Mouse (Mus musculus) forebrain, embryonic 15.5 days (tissue): ENCODE data around the gene Alg3. TPM values are rescaled to one million over a fixed set of nuclear protein-coding genes. Genes with fewer than 3 reads are reported as not detected.
A peak's percentile ranks its signal among the peaks of the same experiment; 100 is the strongest.

Experiments
- ATAC-seq: fragments of 200-750 bp; cut with Nextera tagmentation; replicated peaks from 2 replicates; pipeline ENCODE4 v1.8.0; 2017; ENCODE audit warnings: mild to moderate bottlenecking, moderate TSS enrichment, moderate library complexity
- H3K27ac ChIP-seq: fragments of 300-500 bp; sonication (generic); replicated peaks from 2 replicates; pipeline ENCODE4 v1.5.1; 2015; ENCODE audit warnings: mild to moderate bottlenecking, inconsistent platforms
- H3K27me3 ChIP-seq: fragments of 300-500 bp; sonication (generic); 2 replicates; pipeline ENCODE4 v1.6.1; 2015; ENCODE audit warnings: inconsistent platforms
- H3K36me3 ChIP-seq: fragments of 300-500 bp; sonication (generic); 2 replicates; pipeline ENCODE4 v1.6.1; 2015; ENCODE audit warnings: mild to moderate bottlenecking, inconsistent platforms
- H3K4me1 ChIP-seq: fragments of 300-500 bp; sonication (generic); 2 replicates; pipeline ENCODE4 v1.6.1; 2015; ENCODE audit warnings: inconsistent platforms
- H3K4me2 ChIP-seq: fragments of 300-500 bp; sonication (generic); replicated peaks from 2 replicates; pipeline ENCODE4 v1.6.1; 2015; ENCODE audit warnings: mild to moderate bottlenecking, inconsistent platforms
- H3K4me3 ChIP-seq: fragments of 300-500 bp; sonication (generic); 2 replicates; pipeline ENCODE4 v1.5.1; 2015; ENCODE audit warnings: mild to moderate bottlenecking, inconsistent platforms
- H3K9ac ChIP-seq: fragments of 300-500 bp; sonication (generic); replicated peaks from 2 replicates; pipeline ENCODE4 v1.6.1; 2015; ENCODE audit warnings: mild to moderate bottlenecking, inconsistent platforms
- H3K9me3 ChIP-seq: fragments of 300-500 bp; sonication (generic); 2 replicates; pipeline ENCODE4 v1.6.1; 2016; ENCODE audit warnings: inconsistent platforms
- WGBS: fragments of 180-500 bp; shearing (Covaris S2); methylation state at CpG from one replicate; pipeline ENCODE4 v1.1.7; 2015; ENCODE audit warnings: mixed read lengths; 5-methylcytosine and 5-hydroxymethylcytosine counted together
- polyA plus RNA-seq: library from polyadenylated mRNA; unstranded; fragments of >200 nt; fragmentation: Nextera tagmentation; extraction: Ambion mirVana; gene quantifications from 2 replicates; pipeline ENCODE4 v1.2.1, GENCODE M21; 2015

Gene Alg3
- 30.5 and 34.0 TPM in 2 replicates for polyA plus RNA-seq

DNA sequence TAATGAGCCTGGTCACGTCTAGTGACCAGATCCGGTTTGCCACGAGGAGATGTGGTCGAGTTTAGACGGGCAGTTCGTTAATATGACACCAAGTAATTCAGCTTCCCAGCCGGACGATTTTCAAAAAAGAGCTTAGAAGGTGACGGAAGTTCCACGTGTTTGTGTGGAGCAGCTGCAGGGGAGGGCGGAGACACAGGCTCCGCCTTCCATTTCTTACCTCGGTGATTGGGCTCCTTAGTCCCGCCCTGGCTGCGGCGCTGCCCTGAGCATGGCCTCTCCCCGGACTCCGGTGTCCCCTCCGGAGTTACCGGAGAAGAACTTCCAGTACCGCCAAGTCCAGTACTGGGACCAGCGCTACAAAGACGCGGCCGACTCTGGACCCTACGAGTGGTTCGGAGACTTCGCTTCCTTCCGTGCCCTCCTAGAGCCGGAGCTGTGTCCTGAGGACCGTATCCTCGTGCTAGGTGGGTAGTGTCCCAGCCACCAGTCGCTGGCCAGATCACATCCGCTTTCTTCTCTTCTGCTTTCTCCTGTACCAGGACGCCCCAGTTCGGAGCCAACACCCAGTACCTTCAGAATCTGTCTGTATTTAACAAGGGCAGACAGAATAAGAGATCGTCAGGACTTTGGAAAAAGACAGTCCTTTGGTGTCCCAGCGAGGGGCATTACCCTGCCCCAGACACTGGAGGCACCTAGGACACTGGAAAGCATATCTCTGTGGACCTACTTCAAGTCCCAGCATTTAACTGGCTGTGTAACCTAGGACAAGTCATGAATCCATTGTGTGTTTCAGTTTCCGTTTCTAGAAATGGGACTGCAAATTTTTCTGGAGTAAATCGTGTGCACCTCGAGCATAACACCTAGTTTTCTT, at the start of gene Alg3, which contains the start of the genes Eef1akmt4 and Gm49333:
Alg3 (minus strand) TSS at position 379 of the 871 bp plus-strand sequence.
Eef1akmt4 (plus strand) TSS at position 237 of the 871 bp plus-strand sequence.
Gm49333 (plus strand) TSS at position 254 of the 871 bp plus-strand sequence.
- ATAC-seq, result peak; percentile 95
- H3K4me2 ChIP-seq, result peak within 1 kb of the TSS; percentile 93
- H3K4me1 ChIP-seq, result peaks cover 29% of the 10 kb centered on the region
- H3K27ac ChIP-seq, result peak within 1 kb of the TSS; percentile 88
- H3K27me3 ChIP-seq, result no peaks in the 10 kb centered on the region
- peak within 1 kb of the TSS; percentile 75 for H3K4me3 ChIP-seq
- peaks cover 16% of the 10 kb centered on the region for H3K36me3 ChIP-seq
- no peaks in the 10 kb centered on the region for H3K9me3 ChIP-seq
- H3K9ac ChIP-seq, result peak within 1 kb of the TSS; percentile 85
- WGBS, result 1% methylated on average over 41 of the region's 41 CpGs

DNA sequence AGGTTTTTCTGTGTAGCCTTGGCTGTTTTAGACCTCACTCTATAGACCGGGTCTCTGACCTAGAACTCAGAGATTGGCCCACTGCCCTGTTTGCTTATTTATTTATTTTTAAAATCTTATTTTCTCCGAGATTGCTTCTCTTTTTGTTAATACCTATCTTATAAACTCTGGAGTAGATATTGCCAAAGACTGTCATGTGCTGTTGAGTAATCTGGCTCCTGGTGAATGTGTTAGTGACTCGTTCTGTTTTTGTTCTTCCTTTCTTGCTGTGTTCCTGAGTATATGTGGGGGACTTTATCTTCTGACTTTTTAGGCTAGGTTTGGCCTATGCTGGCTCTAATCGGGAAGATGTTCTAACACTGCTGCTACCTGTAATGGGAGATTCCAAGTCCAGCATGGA, 46.1 kb upstream of the Alg3 start:
- no peak for ATAC-seq

DNA sequence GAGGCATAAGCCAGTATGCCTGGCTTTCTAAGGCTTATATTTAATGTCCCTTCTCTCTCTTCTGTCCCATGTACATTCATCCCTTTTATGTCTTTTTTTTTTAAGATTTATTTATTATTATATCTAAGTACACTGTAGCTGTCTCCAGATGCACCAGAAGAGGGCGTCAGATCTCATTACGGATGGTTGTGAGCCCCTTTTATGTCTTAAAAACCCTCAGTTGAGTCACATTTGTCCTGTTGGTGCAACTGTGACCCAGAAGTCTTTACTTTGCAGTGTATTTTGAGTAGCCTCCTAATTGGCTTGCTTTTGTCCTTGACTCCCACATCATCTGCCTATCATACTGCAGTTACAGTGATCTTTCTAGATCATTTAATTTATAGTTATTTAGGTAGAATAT, 41.8 kb upstream of the Alg3 start:
- Histone ChIP-seq H3K9ac (no peak overlapping the region), H3K36me3 (peaks cover 39% of the 10 kb centered on the region), H3K27ac (no peak overlapping the region), H3K4me1 (peaks cover 21% of the 10 kb centered on the region), H3K27me3 (no peaks in the 10 kb centered on the region), H3K4me3 (no peak overlapping the region), H3K4me2 (no peak overlapping the region), H3K9me3 (no peaks in the 10 kb centered on the region)
- WGBS, result 41% methylated on average over 2 of the region's 2 CpGs
- no peak for ATAC-seq

More for the DNA sequence above, 46.1 kb upstream of the Alg3 start:
- Histone ChIP-seq H3K27ac (no peak overlapping the region), H3K4me1 (peaks cover 8% of the 10 kb centered on the region), H3K4me2 (no peak overlapping the region), H3K27me3 (no peaks in the 10 kb centered on the region), H3K36me3 (peaks cover 81% of the 10 kb centered on the region), H3K4me3 (no peak overlapping the region), H3K9me3 (no peaks in the 10 kb centered on the region), H3K9ac (no peak overlapping the region)
- 92% methylated on average over 4 of the region's 4 CpGs for WGBS

DNA sequence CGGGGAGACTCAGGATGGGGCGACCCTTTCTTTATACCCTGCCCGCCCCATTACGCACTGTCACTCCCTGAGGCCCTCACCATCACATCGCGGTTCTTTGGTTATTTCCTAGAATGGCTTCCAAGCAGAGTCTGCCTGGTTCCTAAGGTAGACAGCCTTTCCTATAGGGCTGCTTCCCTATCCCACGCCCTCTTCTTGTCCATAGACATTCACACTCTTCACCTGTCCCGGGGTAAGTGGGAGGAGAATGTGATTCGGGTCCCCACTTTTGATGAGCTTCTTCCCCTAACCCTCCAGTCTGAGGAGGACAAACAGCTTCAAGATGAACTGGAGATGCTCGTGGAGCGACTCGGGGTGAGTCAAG, 40.4 kb upstream of the Alg3 start:
- Histone ChIP-seq H3K27me3 (no peaks in the 10 kb centered on the region), H3K4me3 (peak overlapping the region; percentile 95), H3K4me2 (peak overlapping the region; percentile 89), H3K9me3 (no peaks in the 10 kb centered on the region), H3K36me3 (peaks cover 25% of the 10 kb centered on the region), H3K27ac (peak overlapping the region; percentile 83), H3K9ac (peak overlapping the region; percentile 93), H3K4me1 (peaks cover 21% of the 10 kb centered on the region)
- 9% methylated on average over 12 of the region's 12 CpGs for WGBS
- peak; percentile 42; the same call in 1 of the 2 replicates for ATAC-seq

DNA sequence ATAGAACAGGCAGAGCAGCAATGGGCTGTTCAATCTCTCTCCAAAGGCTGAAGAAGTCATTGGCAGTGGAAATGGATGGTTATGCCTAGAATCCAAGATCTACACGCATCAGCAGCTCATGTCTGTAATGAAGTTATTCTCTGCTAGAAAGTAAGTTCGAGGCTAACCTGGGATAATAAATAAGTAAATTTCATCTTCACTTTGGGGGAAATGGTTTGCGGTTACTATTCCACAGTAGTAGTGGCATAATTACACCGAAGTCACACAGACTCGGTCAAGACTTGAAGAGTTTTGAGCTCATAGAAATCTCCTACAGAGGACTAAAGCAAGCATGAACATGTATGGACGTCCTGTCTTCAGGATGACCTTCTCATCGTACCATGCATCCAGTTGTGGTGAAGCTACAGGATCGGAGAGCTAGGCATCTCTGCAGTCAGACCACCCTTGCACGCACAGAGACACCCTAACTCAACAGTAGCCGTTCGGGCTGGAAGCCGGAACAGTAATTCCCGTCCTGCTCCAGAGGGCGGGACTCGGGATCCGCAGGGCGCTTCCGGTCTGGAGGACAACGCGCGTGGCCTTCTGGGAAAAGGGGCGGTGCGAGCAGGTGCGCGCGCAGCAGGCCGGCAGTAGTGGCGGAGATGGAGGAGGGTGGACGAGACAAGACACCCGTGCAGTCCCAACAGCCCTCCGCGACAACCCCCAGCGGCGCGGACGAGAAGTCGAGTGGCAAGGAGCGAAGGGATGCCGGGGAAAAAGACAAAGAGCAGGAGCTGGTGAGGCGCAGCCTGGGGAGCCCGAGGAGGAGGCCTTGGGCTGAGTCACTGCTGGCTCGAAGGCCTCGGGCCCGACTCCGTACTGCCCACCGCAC, 39.8 kb upstream of the Alg3 start, which contains the start of gene Psmd2:
Psmd2 (plus strand) TSS at position 577 of the 871 bp plus-strand sequence.
- no peaks in the 10 kb centered on the region for H3K27me3 ChIP-seq
- no peaks in the 10 kb centered on the region for H3K9me3 ChIP-seq
- peak; percentile 97 for ATAC-seq
- H3K36me3 ChIP-seq, result peaks cover 19% of the 10 kb centered on the region
- peak within 1 kb of the TSS; percentile 95 for H3K4me3 ChIP-seq
- WGBS, result 2% methylated on average over 46 of the region's 46 CpGs
- peak within 1 kb of the TSS; percentile 89 for H3K4me2 ChIP-seq
- H3K9ac ChIP-seq, result peak within 1 kb of the TSS; percentile 93
- peaks cover 21% of the 10 kb centered on the region for H3K4me1 ChIP-seq
- peak within 1 kb of the TSS; percentile 83 for H3K27ac ChIP-seq

DNA sequence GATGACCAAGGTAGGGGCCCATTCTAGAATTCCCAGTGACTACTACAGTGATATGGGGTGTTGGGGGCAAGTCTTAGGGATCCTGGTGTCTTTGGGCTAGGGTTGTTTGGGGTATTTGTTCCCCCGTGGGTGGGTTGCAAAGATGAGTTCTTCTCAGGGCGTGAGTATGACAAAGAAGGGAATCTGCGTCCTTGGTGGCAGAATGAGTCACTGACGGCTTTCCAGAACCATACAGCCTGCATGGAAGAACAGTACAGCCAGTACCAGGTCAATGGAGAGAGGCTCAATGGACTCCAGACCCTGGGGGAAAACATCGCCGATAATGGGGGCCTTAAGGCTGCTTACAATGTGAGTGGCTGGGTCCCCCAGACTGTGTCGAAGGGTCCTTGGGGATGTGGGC, 32.4 kb upstream of the Alg3 start:
- H3K4me1 ChIP-seq, result peaks cover 6% of the 10 kb centered on the region
- ATAC-seq, result no peak

DNA sequence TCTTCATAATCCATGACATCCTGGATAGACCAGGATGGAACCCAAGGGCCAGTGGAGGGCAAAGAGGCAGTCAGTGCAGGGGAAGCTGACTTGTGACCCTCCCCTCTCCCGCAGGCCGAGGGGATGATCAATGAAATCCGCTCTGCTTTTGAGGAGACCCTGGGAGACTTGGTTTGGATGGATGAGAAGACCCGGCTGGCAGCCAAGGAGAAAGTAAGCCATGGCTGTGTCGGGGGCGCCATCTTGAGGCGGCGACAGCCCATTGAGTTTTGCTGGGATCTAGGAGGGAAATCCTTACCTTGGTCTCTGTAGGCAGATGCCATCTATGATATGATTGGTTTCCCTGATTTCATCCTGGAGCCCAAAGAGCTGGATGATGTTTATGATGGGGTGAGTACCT, 30.6 kb upstream of the Alg3 start:
- Histone ChIP-seq H3K36me3 (0 out of 2 replicates have a peak, but pooled peaks cover 5% of the 10 kb centered on the region), H3K27ac (no peak overlapping the region), H3K4me3 (no peak overlapping the region), H3K4me2 (no peak overlapping the region), H3K9me3 (no peaks in the 10 kb centered on the region), H3K27me3 (no peaks in the 10 kb centered on the region), H3K9ac (no peak overlapping the region), H3K4me1 (peaks cover 21% of the 10 kb centered on the region)
- ATAC-seq, result peak; percentile 57
- WGBS, result 3% methylated on average over 8 of the region's 8 CpGs

More for the DNA sequence above, 32.4 kb upstream of the Alg3 start:
- Histone ChIP-seq H3K27me3 (no peaks in the 10 kb centered on the region), H3K9me3 (no peaks in the 10 kb centered on the region), H3K36me3 (0 out of 2 replicates have a peak, but pooled peaks cover 5% of the 10 kb centered on the region), H3K9ac (no peak overlapping the region), H3K27ac (no peak overlapping the region), H3K4me3 (no peak overlapping the region), H3K4me2 (no peak overlapping the region)
- 94% methylated on average over 7 of the region's 7 CpGs for WGBS

DNA sequence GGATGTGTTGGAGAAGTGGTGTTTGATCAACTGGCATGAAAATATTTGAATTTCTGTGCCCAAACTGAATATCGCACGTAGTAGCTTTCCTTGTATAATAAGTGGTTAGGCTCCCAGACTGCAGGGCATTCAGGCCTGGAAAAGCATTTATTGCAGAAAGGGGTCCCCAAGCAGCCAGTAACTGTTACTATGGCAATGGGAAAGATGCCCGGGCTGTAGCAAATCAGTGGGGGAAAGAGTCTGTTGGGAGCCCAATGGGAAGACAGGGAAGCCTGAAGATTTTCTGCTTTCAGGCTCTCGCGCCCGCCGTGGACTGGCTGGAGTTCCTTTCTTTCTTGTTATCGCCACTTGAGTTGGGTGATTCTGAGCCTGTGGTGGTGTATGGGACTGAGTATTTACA, 26.8 kb upstream of the Alg3 start:
- 0 out of 2 replicates have a peak, but pooled peaks cover 4% of the 10 kb centered on the region for H3K36me3 ChIP-seq
- no peaks in the 10 kb centered on the region for H3K27me3 ChIP-seq
- H3K9ac ChIP-seq, result no peak overlapping the region
- ATAC-seq, result peak; percentile 78
- H3K4me3 ChIP-seq, result 0 out of 2 replicates have a peak overlapping the region, but pooled peaks have one; percentile 6
- H3K9me3 ChIP-seq, result no peaks in the 10 kb centered on the region
- H3K27ac ChIP-seq, result peak overlapping the region; percentile 79
- peak overlapping the region; percentile 35 for H3K4me2 ChIP-seq
- WGBS, result 45% methylated on average over 8 of the region's 8 CpGs
- H3K4me1 ChIP-seq, result peaks cover 21% of the 10 kb centered on the region

DNA sequence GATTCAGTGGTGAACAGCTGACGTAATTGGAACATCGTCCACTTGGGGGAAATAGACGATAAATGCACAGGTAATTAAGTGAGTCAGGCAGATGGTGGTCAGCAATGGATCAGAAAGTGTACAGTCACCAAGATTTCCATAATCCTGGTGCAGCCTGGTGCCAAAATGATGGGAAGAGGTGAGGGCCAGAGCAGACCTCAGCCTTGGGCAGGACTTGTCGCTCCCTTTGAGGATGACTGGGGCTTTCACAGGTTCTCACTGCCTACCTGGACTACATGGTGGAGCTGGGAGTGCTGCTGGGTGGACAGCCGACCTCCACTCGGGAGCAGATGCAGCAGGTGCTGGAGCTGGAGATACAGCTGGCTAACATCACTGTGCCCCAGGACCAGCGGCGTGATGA, 25.9 kb upstream of the Alg3 start:
- no peak overlapping the region for H3K9ac ChIP-seq
- 88% methylated on average over 8 of the region's 8 CpGs for WGBS
- H3K4me3 ChIP-seq, result no peak overlapping the region
- H3K27ac ChIP-seq, result peak overlapping the region; percentile 79; the same call in 1 of the 2 replicates
- peaks cover 21% of the 10 kb centered on the region for H3K4me1 ChIP-seq
- no peak for ATAC-seq
- H3K4me2 ChIP-seq, result no peak overlapping the region
- no peaks in the 10 kb centered on the region for H3K9me3 ChIP-seq
- H3K36me3 ChIP-seq, result no peaks in the 10 kb centered on the region
- H3K27me3 ChIP-seq, result no peaks in the 10 kb centered on the region

DNA sequence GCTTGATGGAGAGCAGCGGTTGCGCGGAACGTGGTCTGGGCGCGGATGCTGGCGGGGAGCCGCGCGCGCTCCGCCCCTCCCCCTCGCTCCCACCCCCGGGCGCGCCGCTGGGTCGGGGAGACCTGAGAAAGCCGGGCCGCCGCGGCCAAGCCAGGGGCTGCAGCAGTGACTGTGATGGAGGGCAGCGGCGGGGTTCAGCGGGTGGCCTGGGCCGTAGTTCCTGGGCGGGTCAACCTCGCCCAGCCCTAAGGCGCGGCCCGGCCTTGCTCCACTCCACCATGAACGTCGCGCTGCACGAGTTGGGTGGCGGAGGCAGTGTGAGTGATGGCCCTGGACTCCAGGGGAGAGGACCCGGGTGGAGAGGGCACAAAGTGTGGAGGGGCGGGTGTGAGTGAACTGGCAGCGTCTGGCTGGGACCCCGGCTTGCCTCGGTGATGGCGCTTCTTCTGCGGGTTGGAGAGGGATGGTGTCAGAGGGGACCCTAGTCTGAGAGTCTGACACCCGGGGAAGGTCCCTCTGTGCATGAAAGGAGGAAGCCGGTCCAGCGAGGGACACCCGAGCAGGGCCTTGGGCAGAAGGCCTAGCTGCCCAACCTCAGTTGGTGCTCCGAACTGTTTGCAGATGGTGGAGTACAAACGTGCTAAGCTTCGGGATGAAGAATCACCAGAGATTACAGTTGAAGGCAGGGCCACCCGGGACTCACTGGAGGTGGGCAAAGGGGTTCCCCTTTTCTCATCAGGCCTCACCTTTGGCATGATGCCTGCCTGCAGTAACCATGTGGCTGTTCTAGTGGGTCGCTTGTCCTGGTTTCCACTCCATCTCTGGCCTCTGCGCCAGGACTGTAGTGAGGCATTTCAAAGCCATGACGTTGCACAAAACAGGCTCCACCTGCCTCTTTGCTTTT, 18.4 kb upstream of the Alg3 start, which contains the start of gene Ece2:
Ece2 (plus strand) TSS at position 98 of the 904 bp plus-strand sequence.
- no peaks in the 10 kb centered on the region for H3K36me3 ChIP-seq
- peak within 1 kb of the TSS; percentile 63 for H3K27ac ChIP-seq
- peak within 1 kb of the TSS; percentile 56 for H3K4me3 ChIP-seq
- H3K4me1 ChIP-seq, result peaks cover 25% of the 10 kb centered on the region
- H3K4me2 ChIP-seq, result peak within 1 kb of the TSS; percentile 88
- peak; percentile 70 for ATAC-seq
- no peaks in the 10 kb centered on the region for H3K9me3 ChIP-seq
- WGBS, result 4% methylated on average over 54 of the region's 54 CpGs
- no peaks in the 10 kb centered on the region for H3K27me3 ChIP-seq
- peak within 1 kb of the TSS; percentile 67 for H3K9ac ChIP-seq
